Mouse (Mus musculus): Measurements from ENCODE around the gene Itgam. TPM values are rescaled to one million over a fixed set of nuclear protein-coding genes. Genes with fewer than 3 reads are reported as not detected.

The Itgam gene
- polyA plus RNA-seq, 1 experiment from 2014 or later: 0.91 TPM

DNA sequence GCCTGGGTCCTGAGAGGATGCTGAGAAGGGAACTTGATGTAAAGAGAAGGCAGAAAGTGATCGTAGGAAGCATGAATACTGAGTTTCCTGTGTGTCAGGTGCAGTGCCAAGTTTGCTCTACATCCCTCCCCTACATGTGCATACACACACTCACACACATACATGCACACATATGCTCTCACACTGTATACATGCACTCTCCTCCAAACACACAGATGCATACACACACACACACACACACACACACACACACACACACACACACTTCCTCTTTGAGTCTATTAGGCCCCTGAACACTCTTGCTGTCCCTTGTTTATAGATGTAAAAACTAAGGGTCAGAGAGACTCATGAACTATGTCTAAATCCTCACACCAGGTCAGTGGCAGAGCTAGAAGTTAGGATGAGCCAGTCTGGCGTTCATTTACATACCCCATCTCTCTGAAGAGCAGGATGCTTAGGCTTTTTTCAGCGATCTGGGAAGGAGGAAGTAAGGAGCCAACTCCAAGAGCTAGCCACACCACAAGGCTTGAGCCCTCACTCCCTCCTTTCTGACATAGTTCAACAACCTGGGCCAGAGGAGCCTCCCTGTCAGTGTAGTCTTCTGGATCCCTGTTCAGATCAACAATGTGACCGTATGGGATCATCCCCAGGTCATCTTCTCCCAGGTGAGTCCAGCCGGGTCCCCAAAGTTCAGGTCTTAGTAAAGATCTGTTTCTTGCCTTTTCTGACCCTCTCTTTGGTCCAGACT is 52.9 kb downstream of the Itgam start:
- 79% methylated on average over 5 of the region's 5 CpGs for WGBS
- Histone ChIP-seq H3K27ac (replicated peaks; ENCODE audit: low read depth, low read length) (no peak overlapping the region), H3K36me3 (replicated peaks; ENCODE audit: control insufficient read depth, insufficient read depth, low read depth, low read length) (no peaks in the 10 kb centered on the region), H3K4me2 (ENCODE audit: low read depth, low read length) (no peak overlapping the region), H3K9ac (replicated peaks; ENCODE audit: low read length) (no peak overlapping the region), H3K4me3 (ENCODE audit: low read depth, low read length) (no peak overlapping the region), H3K27me3 (ENCODE audit: control insufficient read depth, insufficient read depth, low read length) (no peaks in the 10 kb centered on the region), H3K9me3 (replicated peaks; ENCODE audit: control insufficient read depth, low read length) (no peaks in the 10 kb centered on the region), H3K4me1 (ENCODE audit: control insufficient read depth, insufficient read depth, low read length) (no peaks in the 10 kb centered on the region)
- DNase-seq (ENCODE audit: low spot score) (no peak), ATAC-seq (replicated peaks; ENCODE audit: insufficient number of reproducible peaks, low FRiP score, low TSS enrichment, low read depth) (no peak)

DNA sequence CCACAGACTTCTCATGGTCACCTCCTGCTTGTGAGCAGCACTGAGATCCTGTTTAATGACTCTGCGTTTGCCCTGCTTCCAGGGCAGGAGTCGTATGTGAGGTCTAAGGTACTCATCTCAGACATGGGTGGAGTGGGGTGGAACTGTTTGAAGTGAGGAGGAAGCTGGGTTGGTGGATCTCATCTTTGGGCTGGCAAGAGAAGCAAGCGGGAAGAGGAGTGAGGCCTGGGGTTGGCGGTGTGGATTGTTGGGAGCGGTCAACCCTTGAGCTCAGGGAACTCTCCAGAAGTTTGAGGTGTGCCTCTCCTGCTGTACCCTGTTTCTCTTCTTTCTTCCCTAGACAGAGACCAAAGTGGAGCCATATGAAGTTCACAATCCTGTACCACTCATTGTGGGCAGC is 54.0 kb downstream of the Itgam start:
- Histone ChIP-seq H3K9me3 (replicated peaks; ENCODE audit: control insufficient read depth, low read length) (no peaks in the 10 kb centered on the region), H3K4me3 (ENCODE audit: low read depth, low read length) (no peak overlapping the region), H3K4me2 (ENCODE audit: low read depth, low read length) (no peak overlapping the region), H3K27me3 (ENCODE audit: control insufficient read depth, insufficient read depth, low read length) (no peaks in the 10 kb centered on the region), H3K9ac (replicated peaks; ENCODE audit: low read length) (no peak overlapping the region), H3K4me1 (ENCODE audit: control insufficient read depth, insufficient read depth, low read length) (no peaks in the 10 kb centered on the region), H3K36me3 (replicated peaks; ENCODE audit: control insufficient read depth, insufficient read depth, low read depth, low read length) (no peaks in the 10 kb centered on the region), H3K27ac (replicated peaks; ENCODE audit: low read depth, low read length) (no peak overlapping the region)
- ATAC-seq (replicated peaks; ENCODE audit: insufficient number of reproducible peaks, low FRiP score, low TSS enrichment, low read depth): no peak
- no peak for DNase-seq (ENCODE audit: low spot score)
- WGBS: 98% methylated on average over 5 of the region's 5 CpGs

DNA sequence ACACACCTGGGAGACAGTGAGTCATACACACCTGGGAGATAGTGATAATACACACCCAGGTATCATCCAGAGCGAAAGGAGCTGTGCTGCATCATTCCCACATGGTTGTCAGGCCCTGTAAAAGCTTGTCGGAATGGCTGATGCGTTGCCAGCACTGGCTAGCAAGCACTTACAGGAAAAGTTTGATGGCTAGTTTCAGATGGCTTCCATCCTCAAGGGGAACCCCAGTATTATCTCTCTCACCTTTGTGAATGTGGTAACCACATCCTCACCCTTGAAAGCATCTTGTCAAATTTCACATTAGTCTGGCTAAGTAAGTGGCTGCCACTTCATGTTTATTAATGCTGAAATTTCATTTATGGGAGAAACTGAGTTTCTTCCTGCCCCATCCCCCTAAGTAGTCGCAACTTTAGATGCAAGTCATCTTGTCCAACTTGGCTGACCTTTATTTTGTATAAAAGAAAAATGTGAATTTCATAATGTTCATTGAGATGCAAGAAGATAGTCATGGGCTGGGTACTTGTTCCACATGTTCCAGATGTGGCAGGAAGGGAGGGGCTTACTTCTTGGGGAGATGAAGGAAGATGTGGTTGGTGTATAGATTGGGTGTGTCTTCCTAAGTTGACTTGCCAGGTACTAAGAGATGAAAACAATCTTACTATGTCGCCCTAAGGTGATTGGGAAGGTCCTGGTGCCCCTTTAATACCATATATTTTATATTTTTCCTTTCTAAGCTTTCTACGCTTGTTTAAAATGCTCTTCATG is 57.5 kb downstream of the Itgam start:
- Histone ChIP-seq H3K9me3 (replicated peaks; ENCODE audit: control insufficient read depth, low read length) (no peaks in the 10 kb centered on the region), H3K4me2 (ENCODE audit: low read depth, low read length) (no peak overlapping the region), H3K4me1 (ENCODE audit: control insufficient read depth, insufficient read depth, low read length) (no peaks in the 10 kb centered on the region), H3K9ac (replicated peaks; ENCODE audit: low read length) (no peak overlapping the region), H3K27ac (replicated peaks; ENCODE audit: low read depth, low read length) (no peak overlapping the region), H3K4me3 (ENCODE audit: low read depth, low read length) (no peak overlapping the region), H3K27me3 (ENCODE audit: control insufficient read depth, insufficient read depth, low read length) (no peaks in the 10 kb centered on the region), H3K36me3 (replicated peaks; ENCODE audit: control insufficient read depth, insufficient read depth, low read depth, low read length) (no peaks in the 10 kb centered on the region)
- DNase-seq (ENCODE audit: low spot score): no peak
- 83% methylated on average over 6 of the region's 6 CpGs for WGBS
- no peak for ATAC-seq (replicated peaks; ENCODE audit: insufficient number of reproducible peaks, low FRiP score, low TSS enrichment, low read depth)

GRCm38 (mm10) chr7:128128741-128129720 is 66.6 kb downstream of the Itgam start, which contains the start of gene Itgax:
Gene Itgax, plus strand, starts transcription at chr7:128129547.
- H3K4me3 ChIP-seq (ENCODE audit: low read depth, low read length): no peak within 1 kb of the TSS
- ATAC-seq (replicated peaks; ENCODE audit: insufficient number of reproducible peaks, low FRiP score, low TSS enrichment, low read depth) (no peak), DNase-seq (ENCODE audit: low spot score) (no peak)
- H3K27me3 ChIP-seq (ENCODE audit: control insufficient read depth, insufficient read depth, low read length): no peaks in the 10 kb centered on the region
- WGBS: 80% methylated on average over 8 of the region's 8 CpGs
- no peak within 1 kb of the TSS for H3K4me2 ChIP-seq (ENCODE audit: low read depth, low read length)
- H3K27ac ChIP-seq (replicated peaks; ENCODE audit: low read depth, low read length): no peak within 1 kb of the TSS
- no peaks in the 10 kb centered on the region for H3K36me3 ChIP-seq (replicated peaks; ENCODE audit: control insufficient read depth, insufficient read depth, low read depth, low read length)
- no peak within 1 kb of the TSS for H3K9ac ChIP-seq (replicated peaks; ENCODE audit: low read length)
- no peaks in the 10 kb centered on the region for H3K4me1 ChIP-seq (ENCODE audit: control insufficient read depth, insufficient read depth, low read length)
- no peaks in the 10 kb centered on the region for H3K9me3 ChIP-seq (replicated peaks; ENCODE audit: control insufficient read depth, low read length)

- 77% methylated on average over 5 of the region's 5 CpGs for WGBS
Measured at GRCm38 (mm10) chr7:128132148-128132547, 69.7 kb downstream of the Itgam start.

GRCm38 (mm10) chr7:128133596-128133995 is 71.2 kb downstream of the Itgam start:
- Histone ChIP-seq H3K9me3 (replicated peaks; ENCODE audit: control insufficient read depth, low read length) (no peaks in the 10 kb centered on the region), H3K9ac (replicated peaks; ENCODE audit: low read length) (no peak overlapping the region), H3K4me1 (ENCODE audit: control insufficient read depth, insufficient read depth, low read length) (no peaks in the 10 kb centered on the region), H3K4me2 (ENCODE audit: low read depth, low read length) (no peak overlapping the region), H3K36me3 (replicated peaks; ENCODE audit: control insufficient read depth, insufficient read depth, low read depth, low read length) (no peaks in the 10 kb centered on the region), H3K27me3 (ENCODE audit: control insufficient read depth, insufficient read depth, low read length) (no peaks in the 10 kb centered on the region), H3K4me3 (ENCODE audit: low read depth, low read length) (no peak overlapping the region), H3K27ac (replicated peaks; ENCODE audit: low read depth, low read length) (no peak overlapping the region)
- WGBS: 89% methylated on average over 2 of the region's 2 CpGs
- DNase-seq (ENCODE audit: low spot score): no peak
- ATAC-seq (replicated peaks; ENCODE audit: insufficient number of reproducible peaks, low FRiP score, low TSS enrichment, low read depth): no peak

More at GRCm38 (mm10) chr7:128132148-128132547, 69.7 kb downstream of the Itgam start:
- no peak for DNase-seq (ENCODE audit: low spot score)
- no peaks in the 10 kb centered on the region for H3K9me3 ChIP-seq (replicated peaks; ENCODE audit: control insufficient read depth, low read length)
- no peak overlapping the region for H3K4me3 ChIP-seq (ENCODE audit: low read depth, low read length)
- no peak overlapping the region for H3K4me2 ChIP-seq (ENCODE audit: low read depth, low read length)
- no peak overlapping the region for H3K9ac ChIP-seq (replicated peaks; ENCODE audit: low read length)
- no peak overlapping the region for H3K27ac ChIP-seq (replicated peaks; ENCODE audit: low read depth, low read length)
- H3K4me1 ChIP-seq (ENCODE audit: control insufficient read depth, insufficient read depth, low read length): no peaks in the 10 kb centered on the region
- ATAC-seq (replicated peaks; ENCODE audit: insufficient number of reproducible peaks, low FRiP score, low TSS enrichment, low read depth): no peak
- H3K27me3 ChIP-seq (ENCODE audit: control insufficient read depth, insufficient read depth, low read length): no peaks in the 10 kb centered on the region
- no peaks in the 10 kb centered on the region for H3K36me3 ChIP-seq (replicated peaks; ENCODE audit: control insufficient read depth, insufficient read depth, low read depth, low read length)

GRCm38 (mm10) chr7:128136927-128137326 is 74.5 kb downstream of the Itgam start:
- no peak overlapping the region for H3K9ac ChIP-seq (replicated peaks; ENCODE audit: low read length)
- H3K36me3 ChIP-seq (replicated peaks; ENCODE audit: control insufficient read depth, insufficient read depth, low read depth, low read length): no peaks in the 10 kb centered on the region
- H3K27me3 ChIP-seq (ENCODE audit: control insufficient read depth, insufficient read depth, low read length): no peaks in the 10 kb centered on the region
- no peaks in the 10 kb centered on the region for H3K4me1 ChIP-seq (ENCODE audit: control insufficient read depth, insufficient read depth, low read length)
- DNase-seq (ENCODE audit: low spot score): no peak
- no peak overlapping the region for H3K4me3 ChIP-seq (ENCODE audit: low read depth, low read length)
- no peak overlapping the region for H3K27ac ChIP-seq (replicated peaks; ENCODE audit: low read depth, low read length)
- no peak overlapping the region for H3K4me2 ChIP-seq (ENCODE audit: low read depth, low read length)
- ATAC-seq (replicated peaks; ENCODE audit: insufficient number of reproducible peaks, low FRiP score, low TSS enrichment, low read depth): no peak
- no peaks in the 10 kb centered on the region for H3K9me3 ChIP-seq (replicated peaks; ENCODE audit: control insufficient read depth, low read length)
- WGBS: 53% methylated on average over 4 of the region's 4 CpGs
